Mouse (Mus musculus) embryo, embryonic 10 days (tissue): ENCODE data around the gene Fgfr2.

ENCODE experiments used
- DNase-seq: peaks from one replicate; pipeline ENCODE4 v3.0.0-alpha.2; 2015; ENCODE audit warnings: low spot score

Gene Fgfr2

GRCm38 (mm10) chr7:132226379-132227074 is 896.6 kb downstream of the Fgfr2 start:
- peak; percentile 89 for DNase-seq

GRCm38 (mm10) chr7:132223452-132224141 is 899.6 kb downstream of the Fgfr2 start:
- DNase-seq: no peak

GRCm38 (mm10) chr7:132214031-132214430 is 909.1 kb downstream of the Fgfr2 start:
- no peak for DNase-seq

- peak; percentile 84 for DNase-seq
Measured at GRCm38 (mm10) chr7:132213460-132213859, 909.7 kb downstream of the Fgfr2 start.

GRCm38 (mm10) chr7:132211920-132212701 is 911.0 kb downstream of the Fgfr2 start:
- no peak for DNase-seq

- DNase-seq: no peak
Measured at GRCm38 (mm10) chr7:132210616-132211015, 912.5 kb downstream of the Fgfr2 start.

GRCm38 (mm10) chr7:132208946-132209651 is 914.1 kb downstream of the Fgfr2 start:
- DNase-seq: no peak

- DNase-seq: peak; percentile 57
Measured at GRCm38 (mm10) chr7:132204073-132204612, 919.0 kb downstream of the Fgfr2 start.

- DNase-seq: no peak
Measured at GRCm38 (mm10) chr7:132199686-132200085, 923.5 kb downstream of the Fgfr2 start.

- no peak for DNase-seq
Measured at GRCm38 (mm10) chr7:132198806-132199205, 924.3 kb downstream of the Fgfr2 start.

- DNase-seq: no peak
Measured at GRCm38 (mm10) chr7:132197817-132198475, 925.2 kb downstream of the Fgfr2 start.

GRCm38 (mm10) chr7:132196581-132196980 is 926.6 kb downstream of the Fgfr2 start:
- DNase-seq: no peak

GRCm38 (mm10) chr7:132193606-132194005 is 929.5 kb downstream of the Fgfr2 start:
- DNase-seq: no peak

- DNase-seq: no peak
Measured at GRCm38 (mm10) chr7:132187456-132187855, 935.7 kb downstream of the Fgfr2 start.

GRCm38 (mm10) chr7:132183892-132184404 is 939.2 kb downstream of the Fgfr2 start:
- DNase-seq: no peak

GRCm38 (mm10) chr7:132181586-132182198 is 941.5 kb downstream of the Fgfr2 start:
- no peak for DNase-seq

GRCm38 (mm10) chr7:132181042-132181441 is 942.1 kb downstream of the Fgfr2 start:
- no peak for DNase-seq

- DNase-seq: no peak
Measured at GRCm38 (mm10) chr7:132179049-132179448, 944.1 kb downstream of the Fgfr2 start.

GRCm38 (mm10) chr7:132174787-132175186 is 948.4 kb downstream of the Fgfr2 start:
- no peak for DNase-seq

- DNase-seq: no peak
Measured at GRCm38 (mm10) chr7:132174296-132174695, 948.9 kb downstream of the Fgfr2 start.

- no peak for DNase-seq
Measured at GRCm38 (mm10) chr7:132172220-132172619, 950.9 kb downstream of the Fgfr2 start.
